Mouse (Mus musculus) neural tube, embryonic 14.5 days (tissue): ENCODE measurements around the gene Rpl7l1. TPM values are rescaled to one million over a fixed set of nuclear protein-coding genes. Genes with fewer than 3 reads are reported as not detected.
A peak's percentile ranks its signal among the peaks of the same experiment; 100 is the strongest.

ENCODE experiments used
- ATAC-seq: fragments of 200-750 bp; cut with Nextera tagmentation; 2 replicates; pipeline ENCODE4 v1.8.0; 2017; ENCODE audit warnings: low read depth, mild to moderate bottlenecking, moderate TSS enrichment, moderate library complexity
- H3K27ac ChIP-seq: fragments of 300-500 bp; sonication (generic); 2 replicates; pipeline ENCODE4 v1.5.1; 2014; ENCODE audit warnings: low read depth, mild to moderate bottlenecking, control low read depth, low read length, moderate library complexity, mixed read lengths
- H3K27me3 ChIP-seq: fragments of 300-500 bp; sonication (generic); 2 replicates; pipeline ENCODE4 v1.6.1; 2014; ENCODE audit warnings: low read length; ENCODE audit not compliant: control insufficient read depth, insufficient read depth
- H3K36me3 ChIP-seq: fragments of 300-500 bp; sonication (generic); 2 replicates; pipeline ENCODE4 v1.6.1; 2014; ENCODE audit warnings: low read length, mixed read lengths; ENCODE audit not compliant: control insufficient read depth, insufficient read depth
- H3K4me1 ChIP-seq: fragments of 300-500 bp; sonication (generic); 2 replicates; pipeline ENCODE4 v1.6.1; 2014; ENCODE audit warnings: low read length; ENCODE audit not compliant: control insufficient read depth, insufficient read depth
- H3K4me2 ChIP-seq: fragments of 300-500 bp; sonication (generic); 2 replicates; pipeline ENCODE4 v1.6.1; 2014; ENCODE audit warnings: mild to moderate bottlenecking, low read depth, low read length, control low read depth
- H3K4me3 ChIP-seq: fragments of 300-500 bp; sonication (generic); 2 replicates; pipeline ENCODE4 v1.5.1; 2014; ENCODE audit warnings: low read depth, low read length, control low read depth, mixed read lengths
- H3K9ac ChIP-seq: fragments of 300-500 bp; sonication (generic); replicated peaks from 2 replicates; pipeline ENCODE4 v1.6.1; 2014; ENCODE audit warnings: low read depth, mild to moderate bottlenecking, control low read depth, low read length, mixed read lengths
- H3K9me3 ChIP-seq: fragments of 300-500 bp; sonication (generic); 2 replicates; pipeline ENCODE4 v1.6.1; 2016; ENCODE audit warnings: low read length; ENCODE audit not compliant: control insufficient read depth
- WGBS: fragments of 180-500 bp; shearing (Covaris S2); extraction: QIAGEN DNeasy Blood & Tissue Kit; methylation state at CpG from one replicate; pipeline ENCODE4 v1.1.7; 2014; 5-methylcytosine and 5-hydroxymethylcytosine counted together
- polyA plus RNA-seq: library from polyadenylated mRNA; unstranded; fragments of >200 nt; fragmentation: Nextera tagmentation; extraction: Ambion mirVana; gene quantifications from 2 replicates; pipeline ENCODE4 v1.2.1, GENCODE M21; 2014

The Rpl7l1 gene
- polyA plus RNA-seq, 1 experiment from 2014 or later, result 69.9 TPM

DNA sequence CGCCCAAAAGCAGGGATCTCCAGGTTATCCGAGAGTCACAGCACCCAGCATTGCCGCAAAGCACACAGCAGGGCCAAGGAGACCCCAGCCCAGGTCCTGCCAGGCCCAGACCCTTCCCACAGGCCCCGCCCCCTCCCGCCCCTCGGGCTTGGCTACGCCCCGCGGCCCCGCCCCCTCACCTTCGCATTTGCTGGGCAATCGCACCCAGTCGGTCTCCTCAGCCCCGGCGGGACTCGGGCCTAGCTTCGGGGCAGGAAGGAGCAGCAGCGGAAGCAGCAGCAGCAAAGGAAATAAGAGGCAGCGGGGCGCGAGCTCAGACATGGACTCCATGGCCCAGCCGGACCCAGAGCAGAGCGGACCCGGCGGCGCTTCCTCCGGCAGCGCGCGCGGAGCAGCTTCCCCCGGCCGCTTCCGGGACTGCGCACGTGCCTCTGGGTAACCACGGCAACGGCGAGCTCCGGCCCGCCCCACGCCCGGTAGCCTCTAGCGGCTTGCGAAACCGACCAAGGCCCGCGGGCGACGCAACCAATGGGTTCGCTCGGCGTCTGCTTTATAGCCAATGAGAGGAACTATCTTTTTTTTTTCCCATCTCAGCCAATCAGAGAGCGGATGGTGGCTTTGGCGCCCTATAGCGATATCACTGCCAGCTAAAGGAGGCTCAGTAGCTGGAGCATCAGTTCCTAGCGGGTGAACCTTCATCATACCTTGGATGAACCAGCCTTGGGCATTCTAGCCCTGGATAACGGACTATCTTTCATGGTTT, 30.5 kb downstream of the Rpl7l1 start, which contains the start of gene Cnpy3:
Gene Cnpy3, minus strand, starts transcription at position 421 of the 763 bp plus-strand sequence.
- peak within 1 kb of the TSS; percentile 69 for H3K9ac ChIP-seq
- no peaks in the 10 kb centered on the region for H3K9me3 ChIP-seq
- H3K36me3 ChIP-seq, result no peaks in the 10 kb centered on the region
- WGBS, result under 1% methylated on average over 58 of the region's 58 CpGs
- ATAC-seq, result peak; percentile 98
- H3K4me2 ChIP-seq, result peak within 1 kb of the TSS; percentile 78
- peak within 1 kb of the TSS; percentile 85 for H3K27ac ChIP-seq
- no peaks in the 10 kb centered on the region for H3K27me3 ChIP-seq
- H3K4me3 ChIP-seq, result peak within 1 kb of the TSS; percentile 73
- peaks cover 7% of the 10 kb centered on the region for H3K4me1 ChIP-seq

DNA sequence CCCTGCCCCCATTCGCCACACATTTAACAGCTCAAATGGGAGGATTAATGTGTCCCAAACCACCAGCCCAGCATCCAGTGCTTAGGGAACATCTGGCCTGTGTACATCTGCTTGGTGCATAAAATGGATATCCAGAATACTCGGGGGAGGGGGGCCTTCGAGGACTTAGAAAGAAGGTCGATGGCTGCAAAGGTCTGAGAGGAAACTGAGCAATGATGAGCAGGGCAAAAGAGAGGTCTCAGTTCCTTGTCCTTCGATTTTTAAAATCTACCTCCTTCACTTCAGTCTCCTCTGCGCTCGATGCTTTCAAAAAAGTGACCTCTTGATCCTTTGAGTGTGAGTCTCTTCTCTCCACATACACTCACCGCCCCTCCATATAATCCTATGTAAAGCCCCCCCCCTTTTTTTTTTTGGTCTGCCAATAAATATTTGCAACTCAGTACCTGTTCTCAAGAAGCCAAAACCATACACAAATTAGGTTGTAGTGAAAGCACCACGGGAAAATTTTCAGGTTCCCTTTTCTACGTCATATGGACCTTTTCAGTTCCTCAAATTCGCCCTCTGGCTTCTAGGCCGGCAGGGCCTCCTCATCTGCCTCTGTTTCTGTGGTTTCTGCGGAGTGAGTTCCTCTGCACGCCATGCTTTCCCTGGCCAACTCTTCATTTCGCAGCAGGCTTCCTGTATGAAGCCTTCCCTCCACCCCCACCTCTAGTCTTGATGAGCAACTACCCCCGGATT, 31.2 kb downstream of the Rpl7l1 start:
- H3K27ac ChIP-seq, result peak overlapping the region; percentile 85
- 27% methylated on average over 16 of the region's 16 CpGs for WGBS
- H3K27me3 ChIP-seq, result no peaks in the 10 kb centered on the region
- peaks cover 7% of the 10 kb centered on the region for H3K4me1 ChIP-seq
- peak overlapping the region; percentile 69 for H3K9ac ChIP-seq
- no peaks in the 10 kb centered on the region for H3K9me3 ChIP-seq
- no peaks in the 10 kb centered on the region for H3K36me3 ChIP-seq
- ATAC-seq, result no peak
- peak overlapping the region; percentile 78 for H3K4me2 ChIP-seq
- peak overlapping the region; percentile 73 for H3K4me3 ChIP-seq

DNA sequence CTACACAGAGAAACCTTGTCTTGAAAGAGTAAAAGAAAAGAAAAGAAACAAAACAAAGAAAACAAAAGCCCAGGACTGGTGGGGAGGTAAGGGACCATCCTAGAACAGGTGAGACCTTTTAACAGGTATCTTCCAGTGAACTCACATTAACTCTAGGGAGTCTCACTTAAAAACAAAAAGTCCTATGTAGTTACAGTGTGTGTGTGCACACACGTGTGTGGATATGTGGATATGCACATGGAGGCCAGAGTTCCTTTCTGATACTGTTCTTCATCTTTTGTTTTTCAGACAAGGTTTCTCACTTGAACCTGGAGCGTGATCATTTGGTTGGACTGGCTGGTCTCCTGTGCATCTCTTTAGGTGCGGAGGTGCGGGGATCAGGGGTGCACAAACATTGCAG, 31.9 kb downstream of the Rpl7l1 start:
- Histone ChIP-seq H3K4me3 (0 out of 2 replicates have a peak overlapping the region, but pooled peaks have one; percentile 73), H3K4me1 (peaks cover 7% of the 10 kb centered on the region), H3K9me3 (no peaks in the 10 kb centered on the region), H3K27me3 (no peaks in the 10 kb centered on the region), H3K27ac (no peak overlapping the region), H3K9ac (peak overlapping the region; percentile 69), H3K4me2 (peak overlapping the region; percentile 78), H3K36me3 (no peaks in the 10 kb centered on the region)
- 78% methylated on average over 4 of the region's 4 CpGs for WGBS
- ATAC-seq, result no peak

DNA sequence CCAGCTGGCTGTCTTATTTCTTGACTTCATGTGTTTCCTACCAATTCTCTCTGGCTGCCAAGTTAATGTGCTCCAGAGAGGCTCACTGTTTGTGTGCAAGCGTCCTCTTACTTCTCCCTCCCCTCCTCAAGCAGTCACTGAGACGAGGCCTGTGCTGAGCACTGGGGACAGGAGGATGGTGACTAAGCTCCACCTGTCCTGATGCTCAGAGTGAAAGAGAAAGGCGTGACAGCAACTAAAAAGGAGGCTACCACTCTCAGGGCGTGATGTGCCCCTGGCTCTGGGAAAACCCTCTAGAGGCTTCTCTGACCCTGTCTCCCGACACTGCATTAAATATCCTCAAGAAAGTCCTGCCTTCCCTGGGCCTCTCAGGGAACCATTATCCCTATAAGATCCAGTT, 33.2 kb downstream of the Rpl7l1 start:
- Histone ChIP-seq H3K4me3 (no peak overlapping the region), H3K36me3 (0 out of 2 replicates have a peak, but pooled peaks cover 4% of the 10 kb centered on the region), H3K27me3 (no peaks in the 10 kb centered on the region), H3K4me1 (peaks cover 7% of the 10 kb centered on the region), H3K9me3 (no peaks in the 10 kb centered on the region), H3K9ac (no peak overlapping the region), H3K27ac (no peak overlapping the region), H3K4me2 (no peak overlapping the region)
- WGBS, result 91% methylated on average over 5 of the region's 5 CpGs
- ATAC-seq, result no peak

DNA sequence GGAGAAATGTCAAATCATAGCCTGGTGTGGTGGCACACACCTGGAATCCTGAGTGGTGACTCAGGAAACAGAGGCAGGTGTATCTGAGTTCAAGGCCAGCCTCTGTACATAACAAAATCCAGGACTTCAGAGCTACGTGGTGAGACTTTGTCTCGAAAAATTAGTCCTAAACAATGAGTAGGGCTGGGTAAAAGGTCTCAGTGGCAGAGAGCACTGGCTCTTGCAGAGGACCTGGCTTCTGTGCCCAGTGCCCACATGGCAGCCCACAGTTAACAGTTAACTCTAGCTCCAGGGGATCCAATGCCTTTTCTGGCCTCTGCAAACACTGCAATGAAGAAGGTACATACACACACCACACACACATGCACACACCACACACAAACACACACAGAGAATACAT, 34.7 kb downstream of the Rpl7l1 start:
- Histone ChIP-seq H3K4me2 (no peak overlapping the region), H3K9ac (no peak overlapping the region), H3K9me3 (no peaks in the 10 kb centered on the region), H3K4me3 (no peak overlapping the region), H3K4me1 (peaks cover 7% of the 10 kb centered on the region), H3K27me3 (no peaks in the 10 kb centered on the region), H3K27ac (no peak overlapping the region), H3K36me3 (peaks cover 9% of the 10 kb centered on the region; the same call in 1 of the 2 replicates)
- ATAC-seq, result no peak
- WGBS, result 90% methylated on average over 2 of the region's 2 CpGs

DNA sequence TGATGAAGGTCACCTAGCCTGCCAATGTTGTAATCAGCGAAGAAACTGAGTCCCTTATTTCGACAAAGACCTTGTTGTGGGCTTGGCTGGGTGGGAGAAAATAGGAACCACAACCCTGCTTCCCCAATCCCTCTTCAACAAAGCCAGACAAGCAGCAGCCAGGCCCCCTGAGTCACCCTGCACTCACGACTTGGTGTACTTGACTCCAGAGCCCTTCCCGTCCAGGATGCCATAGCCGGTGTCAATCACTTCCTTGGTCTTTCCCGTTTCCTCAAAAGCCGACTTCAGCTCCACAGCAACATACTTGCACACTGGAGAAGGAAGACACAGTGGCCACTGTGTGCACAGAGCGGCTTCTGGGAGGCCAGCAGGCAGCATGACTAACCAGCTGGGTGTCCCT, 35.2 kb downstream of the Rpl7l1 start:
- H3K9ac ChIP-seq, result no peak overlapping the region
- no peak overlapping the region for H3K4me2 ChIP-seq
- no peaks in the 10 kb centered on the region for H3K9me3 ChIP-seq
- WGBS, result 83% methylated on average over 8 of the region's 8 CpGs
- no peak overlapping the region for H3K27ac ChIP-seq
- H3K4me3 ChIP-seq, result no peak overlapping the region
- H3K27me3 ChIP-seq, result no peaks in the 10 kb centered on the region
- peaks cover 7% of the 10 kb centered on the region for H3K4me1 ChIP-seq
- no peak for ATAC-seq
- H3K36me3 ChIP-seq, result peaks cover 10% of the 10 kb centered on the region; the same call in 1 of the 2 replicates

DNA sequence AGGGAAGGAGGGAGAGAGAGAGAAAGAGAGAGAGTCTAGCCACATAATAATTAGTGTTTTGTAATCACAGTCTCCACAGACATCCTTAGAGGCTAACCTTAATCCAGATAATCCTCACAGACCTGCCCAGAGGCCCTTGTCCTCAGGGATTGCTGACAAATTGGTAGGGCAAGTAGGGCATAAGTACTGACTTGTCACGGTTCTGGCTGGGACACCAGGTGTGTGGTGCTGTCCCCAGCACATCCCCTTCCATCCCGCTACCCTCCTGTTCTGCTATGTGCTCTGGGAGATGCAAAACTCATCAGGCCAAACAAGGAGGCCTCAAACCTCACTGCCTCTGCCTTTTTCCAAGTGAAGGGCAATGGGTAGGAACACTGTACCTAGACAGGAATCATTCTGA, 37.0 kb downstream of the Rpl7l1 start:
- 93% methylated on average over 2 of the region's 2 CpGs for WGBS
- no peaks in the 10 kb centered on the region for H3K27me3 ChIP-seq
- H3K4me3 ChIP-seq, result no peak overlapping the region
- peaks cover under 1% of the 10 kb centered on the region for H3K4me1 ChIP-seq
- H3K27ac ChIP-seq, result no peak overlapping the region
- H3K36me3 ChIP-seq, result peaks cover 10% of the 10 kb centered on the region; the same call in 1 of the 2 replicates
- H3K9me3 ChIP-seq, result no peaks in the 10 kb centered on the region
- H3K4me2 ChIP-seq, result no peak overlapping the region
- no peak for ATAC-seq
- H3K9ac ChIP-seq, result no peak overlapping the region

DNA sequence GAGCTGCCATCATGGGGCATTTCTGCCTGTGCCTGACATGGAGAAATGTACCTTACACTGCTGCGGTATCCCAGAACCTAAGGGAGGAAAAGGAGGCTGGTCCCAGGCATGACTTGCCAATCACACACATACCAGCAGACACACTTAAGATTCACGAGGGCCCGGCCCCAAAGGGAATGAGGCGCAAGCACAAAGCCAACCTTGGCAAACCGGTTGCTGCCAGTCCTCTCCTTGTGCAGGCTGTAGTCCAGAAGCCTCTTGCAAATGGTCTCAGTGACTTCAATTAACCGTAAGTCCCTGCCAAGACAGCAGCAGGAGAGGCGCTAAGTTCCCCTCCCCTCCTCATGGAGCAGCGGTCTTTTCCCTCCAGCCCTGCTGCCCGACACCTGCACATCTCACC, 39.5 kb downstream of the Rpl7l1 start:
- no peak for ATAC-seq
- H3K36me3 ChIP-seq, result peaks cover 10% of the 10 kb centered on the region; the same call in 1 of the 2 replicates
- H3K9me3 ChIP-seq, result no peaks in the 10 kb centered on the region
- no peak overlapping the region for H3K4me2 ChIP-seq
- no peak overlapping the region for H3K27ac ChIP-seq
- no peak overlapping the region for H3K9ac ChIP-seq
- no peak overlapping the region for H3K4me3 ChIP-seq
- WGBS, result 90% methylated on average over 9 of the region's 9 CpGs
- no peaks in the 10 kb centered on the region for H3K4me1 ChIP-seq
- H3K27me3 ChIP-seq, result no peaks in the 10 kb centered on the region

DNA sequence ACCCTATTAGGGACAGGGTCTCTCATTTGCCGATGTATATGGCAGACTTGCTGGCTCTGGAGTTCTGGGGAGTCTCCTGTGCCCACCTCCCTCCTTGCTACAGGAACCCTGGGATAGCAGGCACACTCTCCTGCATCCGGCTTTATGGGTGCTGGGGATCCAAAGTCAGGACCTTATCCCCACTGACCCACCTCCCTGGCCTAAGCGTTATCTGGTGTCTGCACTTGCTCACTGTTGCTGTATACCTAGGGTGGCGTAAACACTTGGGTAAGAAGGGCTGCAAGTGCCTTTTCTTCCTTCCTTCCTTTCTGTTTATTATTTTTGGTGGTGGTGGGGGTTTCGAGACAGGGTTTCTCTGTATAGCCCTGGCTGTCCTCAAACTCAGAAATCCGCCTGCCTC, 41.2 kb downstream of the Rpl7l1 start:
- WGBS, result 96% methylated on average over 6 of the region's 6 CpGs
- Histone ChIP-seq H3K4me2 (no peak overlapping the region), H3K4me3 (no peak overlapping the region), H3K27ac (no peak overlapping the region), H3K4me1 (no peaks in the 10 kb centered on the region), H3K9ac (no peak overlapping the region), H3K27me3 (no peaks in the 10 kb centered on the region), H3K9me3 (no peaks in the 10 kb centered on the region), H3K36me3 (peaks cover 10% of the 10 kb centered on the region; the same call in 1 of the 2 replicates)
- no peak for ATAC-seq
